Mouse (Mus musculus) forebrain, embryonic 16.5 days (tissue): ENCODE measurements around the gene Abcc4. TPM values are rescaled to one million over a fixed set of nuclear protein-coding genes. Genes with fewer than 3 reads are reported as not detected.

Experiments
- ATAC-seq: fragments of 200-750 bp; cut with Nextera tagmentation; 2 replicates; pipeline ENCODE4 v1.8.0; 2017; ENCODE audit warnings: mild to moderate bottlenecking, moderate library complexity
- H3K27ac ChIP-seq: fragments of 300-500 bp; sonication (generic); 2 replicates; pipeline ENCODE4 v1.5.1; 2014; ENCODE audit warnings: low read length, control low read depth
- H3K27me3 ChIP-seq: fragments of 300-500 bp; sonication (generic); replicated peaks from 2 replicates; pipeline ENCODE4 v1.6.1; 2014; ENCODE audit warnings: low read length; ENCODE audit not compliant: control insufficient read depth, insufficient read depth
- H3K36me3 ChIP-seq: fragments of 300-500 bp; sonication (generic); 2 replicates; pipeline ENCODE4 v1.6.1; 2014; ENCODE audit not compliant: control insufficient read depth, insufficient read depth
- H3K4me1 ChIP-seq: fragments of 300-500 bp; sonication (generic); replicated peaks from 2 replicates; pipeline ENCODE4 v1.6.1; 2014; ENCODE audit warnings: low read length; ENCODE audit not compliant: control insufficient read depth, insufficient read depth
- H3K4me2 ChIP-seq: fragments of 300-500 bp; sonication (generic); 2 replicates; pipeline ENCODE4 v1.6.1; 2014; ENCODE audit warnings: mild to moderate bottlenecking, low read length, control low read depth
- H3K4me3 ChIP-seq: fragments of 300-500 bp; sonication (generic); replicated peaks from 2 replicates; pipeline ENCODE4 v1.5.1; 2014; ENCODE audit warnings: mild to moderate bottlenecking, low read length, control low read depth
- H3K9ac ChIP-seq: fragments of 300-500 bp; sonication (generic); replicated peaks from 2 replicates; pipeline ENCODE4 v1.6.1; 2014; ENCODE audit warnings: low read depth, low read length, control low read depth
- H3K9me3 ChIP-seq: fragments of 300-500 bp; sonication (generic); 2 replicates; pipeline ENCODE4 v1.6.1; 2016; ENCODE audit warnings: low read length; ENCODE audit not compliant: control insufficient read depth
- WGBS: fragments of 180-500 bp; shearing (Covaris S2); extraction: QIAGEN DNeasy Blood & Tissue Kit; methylation state at CpG from one replicate; pipeline ENCODE4 v1.1.7; 2014; 5-methylcytosine and 5-hydroxymethylcytosine counted together
- polyA plus RNA-seq: library from polyadenylated mRNA; unstranded; fragments of >200 nt; fragmentation: Nextera tagmentation; extraction: Ambion mirVana; gene quantifications from 2 replicates; pipeline ENCODE4 v1.2.1, GENCODE M21; 2015

The Abcc4 gene
- polyA plus RNA-seq, 1 experiment from 2014 or later, result 1.4 TPM

- no peaks in the 10 kb centered on the region for H3K9me3 ChIP-seq
Measured at GRCm38 (mm10) chr14:118700576-118700975, 5.4 kb downstream of the Abcc4 start.

DNA sequence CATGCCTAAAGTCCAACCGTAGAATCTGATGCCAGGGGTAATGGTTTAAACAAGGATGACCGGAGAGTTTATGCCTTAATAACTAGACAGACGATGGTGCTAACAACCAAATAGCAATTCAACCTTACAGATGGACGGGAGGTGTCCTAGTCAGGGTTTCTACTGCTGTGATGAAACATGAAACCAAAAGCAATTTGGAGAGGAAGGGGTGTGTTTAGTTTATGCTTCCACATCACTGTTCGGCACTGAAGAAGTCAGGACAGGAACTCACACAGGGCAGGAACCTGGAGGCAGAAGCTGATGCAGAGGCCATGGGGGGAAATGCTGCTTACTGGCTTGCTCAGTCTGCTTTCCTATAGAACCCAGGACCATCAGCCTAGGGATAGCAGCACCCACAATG lies 6.1 kb downstream of the Abcc4 start:
- ATAC-seq, result no peak

More at GRCm38 (mm10) chr14:118700576-118700975, 5.4 kb downstream of the Abcc4 start:
- Histone ChIP-seq H3K4me3 (no peak overlapping the region), H3K4me2 (no peak overlapping the region), H3K27me3 (peaks cover 12% of the 10 kb centered on the region), H3K4me1 (peaks cover 4% of the 10 kb centered on the region), H3K9ac (no peak overlapping the region), H3K36me3 (no peaks in the 10 kb centered on the region), H3K27ac (no peak overlapping the region)
- no peak for ATAC-seq
- WGBS, result 82% methylated on average over 7 of the region's 7 CpGs

GRCm38 (mm10) chr14:118699508-118699907 lies 6.5 kb downstream of the Abcc4 start:
- no peak overlapping the region for H3K4me2 ChIP-seq
- no peaks in the 10 kb centered on the region for H3K9me3 ChIP-seq
- no peaks in the 10 kb centered on the region for H3K36me3 ChIP-seq
- no peaks in the 10 kb centered on the region for H3K4me1 ChIP-seq
- no peak overlapping the region for H3K9ac ChIP-seq
- H3K4me3 ChIP-seq, result no peak overlapping the region
- no peak for ATAC-seq
- WGBS, result 91% methylated on average over 10 of the region's 10 CpGs
- peaks cover 2% of the 10 kb centered on the region for H3K27me3 ChIP-seq
- H3K27ac ChIP-seq, result no peak overlapping the region

More for the DNA sequence above, 6.1 kb downstream of the Abcc4 start:
- WGBS, result 73% methylated on average over 5 of the region's 5 CpGs
- H3K4me2 ChIP-seq, result no peak overlapping the region
- H3K9me3 ChIP-seq, result no peaks in the 10 kb centered on the region
- H3K4me3 ChIP-seq, result no peak overlapping the region
- no peak overlapping the region for H3K27ac ChIP-seq
- peaks cover 6% of the 10 kb centered on the region for H3K27me3 ChIP-seq
- no peak overlapping the region for H3K9ac ChIP-seq
- H3K36me3 ChIP-seq, result no peaks in the 10 kb centered on the region
- no peaks in the 10 kb centered on the region for H3K4me1 ChIP-seq

DNA sequence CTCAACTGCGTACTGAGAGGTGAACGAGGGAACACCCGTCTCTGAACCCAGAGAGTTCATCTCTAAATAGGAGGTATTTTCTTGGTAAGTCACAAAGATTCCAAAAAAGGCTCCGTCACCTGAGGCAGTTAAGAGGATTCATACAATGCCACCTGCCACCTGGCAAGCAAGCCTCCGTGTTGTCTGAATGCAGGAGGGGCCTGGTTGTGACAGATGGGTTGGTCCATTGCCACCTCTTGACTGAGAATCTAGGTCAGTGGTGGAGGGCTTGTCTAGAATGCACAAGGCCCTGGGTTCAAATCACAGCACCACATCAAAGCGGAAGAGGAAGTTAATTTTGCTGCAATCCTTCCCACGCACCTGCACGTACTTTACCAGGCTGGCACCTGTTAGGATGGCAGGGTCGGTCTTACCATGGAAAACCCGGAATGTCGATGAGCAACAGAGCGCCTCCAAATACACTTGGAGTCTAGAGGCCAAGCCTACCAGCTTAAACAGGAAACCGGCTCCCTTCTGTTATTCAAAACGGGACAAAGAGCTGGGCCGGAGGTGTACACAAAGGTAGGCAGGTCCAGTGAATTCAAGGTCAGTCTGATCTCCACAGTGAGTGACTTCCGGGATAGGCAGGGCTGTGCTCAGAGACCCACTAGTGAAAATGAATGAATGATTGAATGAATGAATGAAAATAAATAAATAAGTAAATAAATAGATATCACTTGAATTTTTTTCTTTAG lies 9.3 kb downstream of the Abcc4 start:
- no peak for ATAC-seq
- Histone ChIP-seq H3K4me1 (no peaks in the 10 kb centered on the region), H3K4me2 (no peak overlapping the region), H3K9me3 (no peaks in the 10 kb centered on the region), H3K4me3 (no peak overlapping the region), H3K27me3 (no peaks in the 10 kb centered on the region), H3K36me3 (no peaks in the 10 kb centered on the region), H3K27ac (no peak overlapping the region), H3K9ac (no peak overlapping the region)
- 92% methylated on average over 16 of the region's 16 CpGs for WGBS

DNA sequence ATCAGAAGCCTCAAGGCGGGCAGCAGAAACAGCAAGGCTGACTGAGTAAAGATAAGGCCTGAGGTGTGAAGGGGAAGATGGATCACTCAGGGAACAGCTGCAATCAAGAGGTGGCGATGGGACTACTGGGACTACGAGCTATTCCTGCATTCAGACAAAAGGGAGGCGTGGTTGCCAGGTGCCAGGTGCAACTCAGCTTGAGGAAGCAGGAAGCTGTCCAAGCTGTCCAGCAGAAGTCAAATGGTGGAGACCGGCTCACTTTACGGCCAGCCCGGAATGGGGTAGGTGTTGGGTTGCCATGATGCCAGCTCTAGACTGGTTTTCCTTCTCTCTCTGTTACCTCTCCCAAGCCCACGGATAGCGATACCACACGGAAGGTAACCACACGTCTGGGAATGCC lies 10.2 kb downstream of the Abcc4 start:
- H3K4me3 ChIP-seq, result no peak overlapping the region
- no peak for ATAC-seq
- H3K4me1 ChIP-seq, result no peaks in the 10 kb centered on the region
- no peaks in the 10 kb centered on the region for H3K27me3 ChIP-seq
- H3K27ac ChIP-seq, result no peak overlapping the region
- H3K9ac ChIP-seq, result no peak overlapping the region
- H3K9me3 ChIP-seq, result no peaks in the 10 kb centered on the region
- no peak overlapping the region for H3K4me2 ChIP-seq
- H3K36me3 ChIP-seq, result no peaks in the 10 kb centered on the region
- 95% methylated on average over 11 of the region's 11 CpGs for WGBS

GRCm38 (mm10) chr14:118694321-118694720 lies 11.7 kb downstream of the Abcc4 start:
- Histone ChIP-seq H3K4me3 (no peak overlapping the region), H3K27ac (no peak overlapping the region), H3K36me3 (no peaks in the 10 kb centered on the region), H3K9ac (no peak overlapping the region), H3K27me3 (no peaks in the 10 kb centered on the region), H3K9me3 (no peaks in the 10 kb centered on the region), H3K4me1 (no peaks in the 10 kb centered on the region), H3K4me2 (no peak overlapping the region)
- 93% methylated on average over 7 of the region's 7 CpGs for WGBS
- ATAC-seq, result no peak

- Histone ChIP-seq H3K27me3 (no peaks in the 10 kb centered on the region), H3K36me3 (no peaks in the 10 kb centered on the region), H3K27ac (no peak overlapping the region), H3K9me3 (no peaks in the 10 kb centered on the region), H3K4me2 (no peak overlapping the region), H3K9ac (no peak overlapping the region), H3K4me3 (no peak overlapping the region), H3K4me1 (peaks cover 2% of the 10 kb centered on the region; the same call in 1 of the 2 replicates)
- ATAC-seq, result no peak
- 80% methylated on average over 6 of the region's 6 CpGs for WGBS
Measured at GRCm38 (mm10) chr14:118691910-118692309, 14.1 kb downstream of the Abcc4 start.

DNA sequence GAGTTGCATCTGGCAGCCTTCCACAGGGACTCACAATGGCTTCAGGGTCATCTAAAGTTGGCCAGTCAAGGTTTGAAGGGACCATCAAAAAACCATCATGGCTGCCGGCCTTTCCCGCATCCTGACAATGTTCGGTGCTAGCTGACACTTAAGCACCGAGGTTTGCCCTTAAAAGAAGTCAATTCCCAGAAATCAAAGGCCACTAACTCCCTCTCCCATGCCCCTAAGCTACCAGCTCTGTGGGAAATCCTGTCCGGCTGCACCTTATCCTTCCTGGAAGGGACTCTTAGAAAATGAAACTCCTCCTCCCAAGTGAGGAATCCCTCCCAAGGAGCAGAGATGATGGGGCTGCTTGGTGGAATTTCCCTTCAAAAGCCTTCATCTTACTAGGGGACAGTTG lies 14.6 kb downstream of the Abcc4 start:
- H3K4me2 ChIP-seq, result no peak overlapping the region
- no peaks in the 10 kb centered on the region for H3K27me3 ChIP-seq
- H3K9ac ChIP-seq, result no peak overlapping the region
- no peak overlapping the region for H3K27ac ChIP-seq
- H3K4me1 ChIP-seq, result peaks cover 2% of the 10 kb centered on the region; the same call in 1 of the 2 replicates
- H3K36me3 ChIP-seq, result no peaks in the 10 kb centered on the region
- no peak for ATAC-seq
- no peak overlapping the region for H3K4me3 ChIP-seq
- no peaks in the 10 kb centered on the region for H3K9me3 ChIP-seq
- WGBS, result 90% methylated on average over 5 of the region's 5 CpGs

GRCm38 (mm10) chr14:118690921-118691320 lies 15.1 kb downstream of the Abcc4 start:
- WGBS, result 73% methylated on average over 8 of the region's 8 CpGs
- H3K27ac ChIP-seq, result no peak overlapping the region
- no peak for ATAC-seq
- H3K9ac ChIP-seq, result no peak overlapping the region
- H3K4me2 ChIP-seq, result no peak overlapping the region
- H3K36me3 ChIP-seq, result no peaks in the 10 kb centered on the region
- no peak overlapping the region for H3K4me3 ChIP-seq
- H3K4me1 ChIP-seq, result peaks cover 2% of the 10 kb centered on the region; the same call in 1 of the 2 replicates
- H3K9me3 ChIP-seq, result no peaks in the 10 kb centered on the region
- no peaks in the 10 kb centered on the region for H3K27me3 ChIP-seq
